ENCODE assay signal across 11 mouse cellular contexts in the genomic region with DNA sequence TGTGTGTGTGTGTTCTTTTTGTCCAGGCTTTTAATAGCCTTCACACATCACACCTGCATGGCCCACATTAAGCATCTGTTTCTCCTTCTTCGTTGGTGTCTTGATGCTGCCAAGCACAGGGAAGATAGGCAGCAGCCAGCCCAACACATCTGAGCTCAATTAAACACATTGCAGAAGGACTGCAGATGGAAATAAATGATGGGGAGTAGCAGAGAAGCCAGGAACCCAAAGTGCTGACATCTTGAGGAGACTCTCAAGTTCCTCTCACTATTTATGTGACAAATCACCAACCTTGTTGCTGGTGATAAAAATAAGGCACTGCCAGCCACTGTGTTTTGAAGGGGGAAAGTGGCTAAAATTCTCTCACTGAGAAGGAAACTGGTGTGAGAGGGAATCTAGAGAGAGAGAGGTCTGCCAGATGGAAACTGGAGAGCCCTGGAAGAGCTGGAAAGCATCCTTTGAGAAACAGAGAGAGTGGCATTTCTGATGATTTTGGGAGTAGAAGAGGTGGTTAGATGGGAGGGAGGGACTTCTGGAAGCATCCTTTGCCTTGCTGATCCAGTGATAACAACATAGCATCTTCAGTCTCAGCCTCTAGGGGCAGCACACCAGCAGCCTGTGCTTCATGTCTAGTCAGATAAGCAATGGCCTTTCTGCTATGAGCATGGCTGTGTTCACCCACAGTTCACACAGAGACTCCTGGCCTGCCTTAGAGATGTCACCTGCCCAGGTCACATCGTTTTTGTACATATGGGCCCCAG.
A peak's percentile ranks its signal among the peaks of the same experiment; 100 is the strongest.
DNase-seq lines count a peak whose midpoint lies in the region; ATAC-seq and TF ChIP-seq lines count a peak whose summit lies in the region.
"Had no signal": no experiment of that assay in that cellular context is flagged by ENCODE, and none has a peak within 500 bp of the region (broad histone marks: within the 10 kb centered on the region; RNA-seq: fewer than 3 reads in every experiment).

No protein-coding gene starts in this region.

- no peak overlapping the region for H3K9ac ChIP-seq in hindbrain, embryonic 13.5 days
- no peak overlapping the region for H3K9ac ChIP-seq in neural tube, embryonic 15.5 days (replicated peaks)
- H3K9ac ChIP-seq: forebrain, embryonic 12.5 days had no signal

- WGBS in hindbrain, embryonic 10.5 days: 65% methylated on average over 2 of the region's 2 CpGs
- 55% methylated on average over 2 of the region's 2 CpGs for WGBS in hindbrain, embryonic 13.5 days
- 72% methylated on average over 2 of the region's 2 CpGs for whole genome bisulfite sequencing in neural tube, embryonic 15.5 days

- intact Hi-C loops in left cerebral cortex, adult 2 months (cut with DNase I): loop anchor here (1.0 to 10.0 kb wide), 4 partner anchors 62 to 214 kb away; no protein-coding TSS in a partner anchor

- no peaks in the 10 kb centered on the region for H3K27me3 ChIP-seq in hindbrain, embryonic 10.5 days (ENCODE audit: insufficient read depth, poor library complexity, severe bottlenecking)
- H3K27me3 ChIP-seq in hindbrain, embryonic 13.5 days: no peaks in the 10 kb centered on the region
- H3K27me3 ChIP-seq in testis, adult 2 months (ENCODE audit: control insufficient read depth, insufficient read depth, low read length): no peaks in the 10 kb centered on the region
- H3K27me3 ChIP-seq in neural tube, embryonic 15.5 days (replicated peaks): no peaks in the 10 kb centered on the region
- H3K27me3 ChIP-seq: forebrain, embryonic 12.5 days had no signal

- no peaks in the 10 kb centered on the region for H3K9me3 ChIP-seq in hindbrain, embryonic 10.5 days
- H3K9me3 ChIP-seq in hindbrain, embryonic 13.5 days: no peaks in the 10 kb centered on the region
- H3K9me3 ChIP-seq in neural tube, embryonic 15.5 days (replicated peaks): no peaks in the 10 kb centered on the region
- H3K9me3 ChIP-seq: forebrain, embryonic 12.5 days had no signal

- TF ChIP-seq CTCF in testis, adult 2 months (IDR thresholded peaks at IDR 0.05; ENCODE audit: control insufficient read depth, insufficient read depth, insufficient replicate concordance, low read depth, low read length): peak; percentile 23; the same call in 1 of the 2 replicates
- TF ChIP-seq CTCF in left cerebral cortex, adult 2 months (IDR thresholded peaks at IDR 0.05): peak; percentile 46

- no peak overlapping the region for H3K27ac ChIP-seq in hindbrain, embryonic 10.5 days
- H3K27ac ChIP-seq in hindbrain, embryonic 13.5 days: no peak overlapping the region
- no peak overlapping the region for H3K27ac ChIP-seq in testis, adult 2 months (ENCODE audit: control insufficient read depth, insufficient read depth, low read depth, low read length)
- peak overlapping the region; percentile 37 for H3K27ac ChIP-seq in left cerebral cortex, adult 2 months
- H3K27ac ChIP-seq in neural tube, embryonic 15.5 days (replicated peaks): no peak overlapping the region
- H3K27ac ChIP-seq: forebrain, embryonic 12.5 days had no signal

- H3K36me3 ChIP-seq in hindbrain, embryonic 10.5 days: no peaks in the 10 kb centered on the region
- no peaks in the 10 kb centered on the region for H3K36me3 ChIP-seq in hindbrain, embryonic 13.5 days
- H3K36me3 ChIP-seq in testis, adult 2 months (ENCODE audit: control insufficient read depth, insufficient read depth, low read length): no peaks in the 10 kb centered on the region
- no peaks in the 10 kb centered on the region for H3K36me3 ChIP-seq in neural tube, embryonic 15.5 days
- H3K36me3 ChIP-seq: forebrain, embryonic 12.5 days had no signal

- no peak for TF ChIP-seq POLR2A in testis, adult 2 months (IDR thresholded peaks at IDR 0.05; ENCODE audit: control insufficient read depth, low read depth, low read length)

- no peaks in the 10 kb centered on the region for H3K4me1 ChIP-seq in hindbrain, embryonic 10.5 days (replicated peaks)
- H3K4me1 ChIP-seq in hindbrain, embryonic 13.5 days (replicated peaks): no peaks in the 10 kb centered on the region
- no peaks in the 10 kb centered on the region for H3K4me1 ChIP-seq in testis, adult 2 months (ENCODE audit: control insufficient read depth, insufficient read depth, low read length)
- H3K4me1 ChIP-seq in neural tube, embryonic 15.5 days: no peaks in the 10 kb centered on the region
- H3K4me1 ChIP-seq: forebrain, embryonic 12.5 days had no signal

- no peak for ATAC-seq in hindbrain, embryonic 13.5 days (ENCODE audit: low FRiP score)
- ATAC-seq in neural tube, embryonic 15.5 days (ENCODE audit: low FRiP score): no peak

- H3K4me3 ChIP-seq in hindbrain, embryonic 10.5 days: no peak overlapping the region
- no peak overlapping the region for H3K4me3 ChIP-seq in hindbrain, embryonic 13.5 days
- H3K4me3 ChIP-seq in testis, adult 2 months (ENCODE audit: control insufficient read depth, low read depth, low read length): no peak overlapping the region
- H3K4me3 ChIP-seq in left cerebral cortex, adult 2 months: no peak overlapping the region
- no peak overlapping the region for H3K4me3 ChIP-seq in neural tube, embryonic 15.5 days (replicated peaks)
- H3K4me3 ChIP-seq: forebrain, embryonic 12.5 days had no signal

- DNase-seq in hindbrain, embryonic 10.5 days (ENCODE audit: low spot score): peak; percentile 2
- no peak for DNase-seq in testis, postnatal 14 days (ENCODE audit: low spot score)
- DNase-seq in left cerebral cortex, adult 2 months (ENCODE audit: extremely low spot score in 1 of 2, low spot score in 2 of 2): peak in 1 of 2 experiments; percentile 25
- no peak for DNase-seq in yolk sac, embryonic 10.5 days (ENCODE audit: low spot score)
- DNase-seq in ovary, adult 18-20 months (ENCODE audit: low spot score): no peak
- DNase-seq: cerebellum, adult 8-10 months; kidney, postnatal 14 days had no signal

- no peak overlapping the region for H3K4me2 ChIP-seq in hindbrain, embryonic 13.5 days
- no peak overlapping the region for H3K4me2 ChIP-seq in neural tube, embryonic 15.5 days
- H3K4me2 ChIP-seq: forebrain, embryonic 12.5 days had no signal
